Mouse (Mus musculus) megakaryocyte, embryonic 14.5 days (primary cell): ENCODE measurements around the gene Cbfa2t3. TPM values are rescaled to one million over a fixed set of nuclear protein-coding genes. Genes with fewer than 3 reads are reported as not detected.
A peak's percentile ranks its signal among the peaks of the same experiment; 100 is the strongest.

Source experiments
- H3K27me3 ChIP-seq: replicated peaks from 2 replicates; pipeline ENCODE3; 2012; ENCODE audit warnings: inconsistent platforms
- H3K36me3 ChIP-seq: replicated peaks from 2 replicates; pipeline ENCODE3; 2012; ENCODE audit warnings: low read length, inconsistent platforms, mixed read lengths
- H3K4me1 ChIP-seq: 2 replicates; pipeline ENCODE4 v1.6.1; 2012; ENCODE audit warnings: inconsistent platforms
- H3K4me3 ChIP-seq: replicated peaks from 2 replicates; pipeline ENCODE3; 2012; ENCODE audit warnings: moderate library complexity, mild to moderate bottlenecking, inconsistent platforms
- H3K9me3 ChIP-seq: 2 replicates; pipeline ENCODE4 v1.6.1; 2012; ENCODE audit warnings: inconsistent platforms
- FLI1 ChIP-seq: IDR thresholded peaks from 2 replicates; pipeline ENCODE4 v1.6.1; 2012; ENCODE audit warnings: low read length, inconsistent platforms, mixed read lengths
- GATA1 ChIP-seq: IDR thresholded peaks from 3 replicates; pipeline ENCODE4 v1.6.1; 2012; ENCODE audit warnings: mixed read lengths, low read length, inconsistent platforms, borderline replicate concordance
- polyA plus RNA-seq: library from polyadenylated mRNA; stranded (reverse); fragments of >175 nt; gene quantifications from 2 replicates; pipeline ENCODE4 v1.2.3, GENCODE M21; 2012; ENCODE audit warnings: low replicate concordance; ENCODE audit not compliant: insufficient read depth

Gene Cbfa2t3
- polyA plus RNA-seq, 1 experiment: 54.9 TPM

GRCm38 (mm10) chr8:122669370-122669769 is 29.5 kb downstream of the Cbfa2t3 start:
- H3K36me3 ChIP-seq: peaks cover 97% of the 10 kb centered on the region
- no peaks in the 10 kb centered on the region for H3K27me3 ChIP-seq
- peak overlapping the region; percentile 14 for H3K4me3 ChIP-seq
- TF ChIP-seq GATA1 (no peak), FLI1 (no peak)
- no peaks in the 10 kb centered on the region for H3K9me3 ChIP-seq
- H3K4me1 ChIP-seq: peaks cover 100% of the 10 kb centered on the region

- peaks cover 100% of the 10 kb centered on the region for H3K4me1 ChIP-seq
- no peaks in the 10 kb centered on the region for H3K9me3 ChIP-seq
- TF ChIP-seq FLI1: no peak
- no peak for TF ChIP-seq GATA1
- H3K27me3 ChIP-seq: no peaks in the 10 kb centered on the region
- peaks cover 97% of the 10 kb centered on the region for H3K36me3 ChIP-seq
- peak overlapping the region; percentile 88 for H3K4me3 ChIP-seq
Measured at GRCm38 (mm10) chr8:122667854-122668253, 31.1 kb downstream of the Cbfa2t3 start.

- no peak for TF ChIP-seq FLI1
- TF ChIP-seq GATA1: no peak
- H3K9me3 ChIP-seq: no peaks in the 10 kb centered on the region
- peak overlapping the region; percentile 88 for H3K4me3 ChIP-seq
- peaks cover 97% of the 10 kb centered on the region for H3K36me3 ChIP-seq
- H3K4me1 ChIP-seq: peaks cover 100% of the 10 kb centered on the region
- H3K27me3 ChIP-seq: no peaks in the 10 kb centered on the region
Measured at GRCm38 (mm10) chr8:122666827-122667226, 32.1 kb downstream of the Cbfa2t3 start.

- peaks cover 97% of the 10 kb centered on the region for H3K36me3 ChIP-seq
- TF ChIP-seq GATA1 (peak; percentile 60; the same call in 2 of the 3 replicates), FLI1 (no peak)
- H3K4me1 ChIP-seq: peaks cover 100% of the 10 kb centered on the region
- H3K4me3 ChIP-seq: peak overlapping the region; percentile 88
- H3K9me3 ChIP-seq: no peaks in the 10 kb centered on the region
- no peaks in the 10 kb centered on the region for H3K27me3 ChIP-seq
Measured at GRCm38 (mm10) chr8:122666338-122666764, 32.6 kb downstream of the Cbfa2t3 start.

- Histone ChIP-seq H3K4me1 (peaks cover 100% of the 10 kb centered on the region), H3K27me3 (no peaks in the 10 kb centered on the region), H3K4me3 (peak overlapping the region; percentile 88), H3K36me3 (peaks cover 97% of the 10 kb centered on the region), H3K9me3 (no peaks in the 10 kb centered on the region)
- no peak for TF ChIP-seq FLI1
- TF ChIP-seq GATA1: no peak
Measured at GRCm38 (mm10) chr8:122665667-122666316, 33.1 kb downstream of the Cbfa2t3 start.

GRCm38 (mm10) chr8:122665221-122665620 is 33.7 kb downstream of the Cbfa2t3 start:
- no peak for TF ChIP-seq GATA1
- TF ChIP-seq FLI1: no peak
- Histone ChIP-seq H3K27me3 (no peaks in the 10 kb centered on the region), H3K9me3 (no peaks in the 10 kb centered on the region), H3K4me3 (peak overlapping the region; percentile 85), H3K36me3 (peaks cover 97% of the 10 kb centered on the region), H3K4me1 (peaks cover 99% of the 10 kb centered on the region)

GRCm38 (mm10) chr8:122663670-122664069 is 35.2 kb downstream of the Cbfa2t3 start:
- TF ChIP-seq GATA1 (no peak), FLI1 (no peak)
- peaks cover 99% of the 10 kb centered on the region for H3K4me1 ChIP-seq
- peak overlapping the region; percentile 31 for H3K4me3 ChIP-seq
- no peaks in the 10 kb centered on the region for H3K9me3 ChIP-seq
- no peaks in the 10 kb centered on the region for H3K27me3 ChIP-seq
- H3K36me3 ChIP-seq: peaks cover 97% of the 10 kb centered on the region

- no peaks in the 10 kb centered on the region for H3K27me3 ChIP-seq
- peak overlapping the region; percentile 25 for H3K4me3 ChIP-seq
- TF ChIP-seq FLI1 (no peak), GATA1 (no peak)
- H3K36me3 ChIP-seq: peaks cover 98% of the 10 kb centered on the region
- H3K9me3 ChIP-seq: no peaks in the 10 kb centered on the region
- peaks cover 99% of the 10 kb centered on the region for H3K4me1 ChIP-seq
Measured at GRCm38 (mm10) chr8:122663106-122663505, 35.8 kb downstream of the Cbfa2t3 start.

- peaks cover 98% of the 10 kb centered on the region for H3K36me3 ChIP-seq
- H3K4me3 ChIP-seq: peak overlapping the region; percentile 2
- TF ChIP-seq FLI1 (no peak), GATA1 (no peak)
- no peaks in the 10 kb centered on the region for H3K27me3 ChIP-seq
- peaks cover 99% of the 10 kb centered on the region for H3K4me1 ChIP-seq
- no peaks in the 10 kb centered on the region for H3K9me3 ChIP-seq
Measured at GRCm38 (mm10) chr8:122661894-122662293, 37.0 kb downstream of the Cbfa2t3 start.

- Histone ChIP-seq H3K27me3 (no peaks in the 10 kb centered on the region), H3K9me3 (no peaks in the 10 kb centered on the region), H3K4me1 (peaks cover 99% of the 10 kb centered on the region), H3K36me3 (peaks cover 98% of the 10 kb centered on the region), H3K4me3 (peak overlapping the region; percentile 64)
- TF ChIP-seq FLI1 (no peak), GATA1 (no peak)
Measured at GRCm38 (mm10) chr8:122661138-122661537, 37.8 kb downstream of the Cbfa2t3 start.

- TF ChIP-seq GATA1 (no peak), FLI1 (no peak)
- H3K36me3 ChIP-seq: peaks cover 100% of the 10 kb centered on the region
- H3K9me3 ChIP-seq: no peaks in the 10 kb centered on the region
- peaks cover 99% of the 10 kb centered on the region for H3K4me1 ChIP-seq
- H3K4me3 ChIP-seq: no peak overlapping the region
- no peaks in the 10 kb centered on the region for H3K27me3 ChIP-seq
Measured at GRCm38 (mm10) chr8:122660022-122660421, 38.9 kb downstream of the Cbfa2t3 start.
